Mouse (Mus musculus) erythroid progenitor cell, adult 5-6 weeks (primary cell): Measurements from ENCODE around the gene Clint1. TPM values are rescaled to one million over a fixed set of nuclear protein-coding genes. Genes with fewer than 3 reads are reported as not detected.
A peak's percentile ranks its signal among the peaks of the same experiment; 100 is the strongest.

ENCODE experiments used
- ATAC-seq: replicated peaks from 2 replicates; pipeline ENCODE4 v1.8.0; 2016; ENCODE audit warnings: moderate number of reproducible peaks, mild to moderate bottlenecking, moderate TSS enrichment, inconsistent platforms; ENCODE audit not compliant: poor library complexity, low FRiP score, severe bottlenecking
- total RNA-seq, 2 experiments: library from RNA; stranded (forward) in 1 of 2; stranded (reverse) in 1 of 2; fragments of 150-400 nt in 1 of 2; fragments of 186-747, 209-891 nt in 1 of 2; gene quantifications; 2 replicates each; pipeline versions ENCODE4 v1.2.3 to v1.2.4; 2015 to 2017; ENCODE audit warnings: low replicate concordance in 2 of 2

The Clint1 gene
- total RNA-seq (2015; ENCODE audit: low replicate concordance) (34.6 and 36.9 TPM in 2 replicates), total RNA-seq (2017; ENCODE audit: low replicate concordance) (32.9 and 46.5 TPM in 2 replicates)

DNA sequence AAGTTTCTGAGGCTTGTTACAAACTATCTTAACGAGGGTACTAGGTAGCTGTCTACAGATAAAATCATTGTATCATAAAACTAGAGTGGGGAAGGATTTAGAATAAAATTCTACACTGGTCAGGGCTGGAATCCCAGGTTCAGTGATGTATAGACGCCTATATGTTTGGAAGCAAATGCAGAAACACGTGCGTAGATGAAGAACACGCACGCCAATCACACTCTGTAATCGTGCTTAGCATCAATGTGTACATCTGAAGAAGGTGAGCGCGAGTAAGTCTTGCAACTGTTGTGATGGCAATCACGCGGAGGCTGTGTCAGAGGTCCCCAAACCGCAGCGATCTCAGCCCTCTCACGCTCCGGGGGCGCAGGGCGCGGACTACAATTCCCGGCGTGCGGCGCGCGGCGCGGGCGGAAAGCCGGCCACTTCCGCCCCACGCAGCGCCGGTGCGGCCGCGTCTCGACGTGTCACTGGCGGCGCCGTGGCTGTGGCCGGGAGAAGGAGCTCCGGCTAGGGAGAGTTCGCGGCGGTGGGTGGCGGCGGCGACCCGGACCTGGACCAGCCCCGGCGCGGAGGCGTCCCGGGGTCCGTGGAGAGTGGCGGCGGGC is at the start of gene Clint1:
Gene Clint1 (plus strand): TSS at position 536 of the 608 bp plus-strand sequence.
- peak; percentile 80 for ATAC-seq

DNA sequence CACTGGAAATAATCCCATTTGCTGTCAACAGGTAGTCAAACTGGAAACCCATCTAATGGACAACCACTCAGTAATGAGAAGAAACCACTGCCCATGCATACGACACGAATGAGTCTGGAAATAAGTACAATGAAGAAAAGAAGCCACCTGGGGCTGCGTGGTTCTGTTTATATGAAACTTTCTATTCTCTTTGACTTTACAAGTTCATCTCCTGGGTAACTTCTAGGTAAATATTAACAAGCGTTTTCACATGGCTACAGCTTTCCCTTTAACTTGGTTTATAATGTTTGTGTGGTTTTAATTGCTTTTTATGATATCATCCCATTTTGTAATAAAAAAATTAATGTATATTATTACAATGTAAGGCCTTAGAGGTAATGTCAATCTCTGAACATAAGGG is 47.8 kb upstream of the Clint1 start:
- no peak for ATAC-seq

DNA sequence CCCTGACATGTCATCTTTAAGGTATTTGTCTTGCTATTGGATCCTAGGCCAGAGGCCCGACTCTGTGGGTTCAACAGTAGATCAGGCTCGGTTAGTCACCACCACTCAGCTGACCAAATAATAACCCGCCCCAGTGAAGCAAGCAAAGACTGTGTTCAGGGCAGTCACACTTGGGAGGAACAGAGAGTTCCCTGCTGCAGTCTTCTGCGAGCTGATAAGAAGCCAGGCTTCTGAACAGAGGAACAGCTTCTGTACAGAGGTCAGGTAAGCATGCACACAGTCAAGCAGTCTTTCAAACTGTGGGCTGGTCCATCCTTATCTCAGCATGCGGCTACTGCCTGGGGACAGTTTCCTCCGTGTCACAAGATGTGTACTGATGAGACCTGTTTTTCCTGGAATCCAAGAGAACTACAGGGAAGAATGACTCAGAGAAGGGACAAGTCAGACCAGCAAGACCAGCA is 46.5 kb upstream of the Clint1 start:
- ATAC-seq: peak; percentile 86

GRCm38 (mm10) chr11:45805810-45806209 is 46.0 kb upstream of the Clint1 start:
- no peak for ATAC-seq

DNA sequence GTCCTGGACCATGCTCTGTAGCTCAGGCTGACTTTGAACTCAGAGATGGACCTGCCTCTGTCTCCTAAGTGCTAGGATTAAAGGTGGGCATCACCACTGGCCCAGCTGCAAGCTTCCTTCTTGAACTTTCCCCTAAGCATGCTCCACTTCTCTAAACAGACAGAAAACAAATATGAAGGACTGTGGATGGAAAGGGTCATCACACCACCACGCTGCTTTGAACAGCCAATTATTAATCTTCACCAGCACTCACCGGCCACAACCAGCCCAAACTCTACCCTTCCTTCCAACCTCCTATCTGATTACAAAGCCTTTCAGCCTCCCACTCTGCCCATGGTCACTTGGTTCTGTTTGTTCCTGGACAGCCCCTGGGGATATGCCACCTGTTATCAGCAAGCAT is 45.6 kb upstream of the Clint1 start:
- no peak for ATAC-seq

DNA sequence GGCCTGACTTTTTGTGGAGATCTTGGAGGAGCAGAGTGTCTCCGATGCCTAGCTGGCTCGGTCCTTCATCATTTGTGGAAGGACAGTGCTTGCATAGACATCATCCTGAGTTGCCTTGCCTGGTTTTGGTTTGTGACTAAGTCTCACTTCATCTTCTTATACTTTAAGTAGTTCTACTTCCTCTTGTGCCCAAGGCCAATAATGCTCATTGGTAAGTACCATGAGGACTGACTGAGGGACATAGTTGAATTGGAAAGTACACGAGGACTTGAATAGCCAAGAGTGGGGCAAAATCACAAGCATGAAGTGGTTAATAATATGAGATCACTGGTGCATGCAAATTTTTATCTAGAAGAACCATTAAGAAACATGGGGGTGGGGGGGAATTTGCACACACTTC is 45.0 kb upstream of the Clint1 start:
- no peak for ATAC-seq

GRCm38 (mm10) chr11:45807820-45808219 is 44.0 kb upstream of the Clint1 start:
- ATAC-seq: no peak

- ATAC-seq: no peak
Measured at GRCm38 (mm10) chr11:45809424-45809823, 42.4 kb upstream of the Clint1 start.

DNA sequence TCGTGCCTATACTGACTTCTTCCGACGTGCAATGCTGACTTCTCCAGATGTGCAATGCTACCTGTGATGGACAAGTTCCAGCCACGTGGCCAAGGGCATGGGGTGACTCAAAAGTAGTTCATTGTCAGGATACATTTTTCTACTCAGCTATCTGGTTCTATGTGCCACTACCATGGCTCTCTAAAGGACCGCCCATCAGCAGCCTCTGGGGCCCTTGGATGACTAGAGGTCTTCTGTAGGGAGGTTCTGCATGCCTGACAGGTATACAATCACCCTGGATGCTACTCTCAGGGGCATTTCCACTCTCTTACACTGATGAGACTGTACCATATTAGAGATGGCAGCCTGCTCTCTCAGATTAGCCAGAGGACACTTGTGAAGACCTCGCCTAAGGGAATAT is 41.8 kb upstream of the Clint1 start:
- no peak for ATAC-seq

GRCm38 (mm10) chr11:45810805-45811204 is 41.0 kb upstream of the Clint1 start:
- peak; percentile 81 for ATAC-seq

- ATAC-seq: no peak
Measured at GRCm38 (mm10) chr11:45815603-45816002, 36.2 kb upstream of the Clint1 start.

DNA sequence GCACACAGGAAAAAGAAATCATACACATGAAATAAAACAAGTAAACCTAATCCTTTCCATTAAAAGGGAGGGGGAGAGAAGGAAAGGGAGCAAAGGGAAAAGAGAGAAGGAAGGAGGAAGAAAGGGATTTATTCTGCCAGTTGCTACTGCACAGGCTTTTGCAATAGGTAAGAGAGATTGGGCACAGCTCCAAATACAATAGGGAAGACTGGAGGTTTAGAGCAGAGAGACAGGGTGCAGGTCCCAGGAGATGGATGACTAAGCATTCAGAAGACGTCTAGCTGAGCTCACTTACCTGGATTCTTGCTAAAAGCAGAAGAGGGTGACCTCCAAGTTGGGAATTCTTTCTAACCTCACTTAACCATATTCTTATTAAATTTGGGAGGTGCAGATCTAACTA is 35.1 kb upstream of the Clint1 start:
- ATAC-seq: no peak

GRCm38 (mm10) chr11:45817996-45818395 is 33.9 kb upstream of the Clint1 start:
- no peak for ATAC-seq

DNA sequence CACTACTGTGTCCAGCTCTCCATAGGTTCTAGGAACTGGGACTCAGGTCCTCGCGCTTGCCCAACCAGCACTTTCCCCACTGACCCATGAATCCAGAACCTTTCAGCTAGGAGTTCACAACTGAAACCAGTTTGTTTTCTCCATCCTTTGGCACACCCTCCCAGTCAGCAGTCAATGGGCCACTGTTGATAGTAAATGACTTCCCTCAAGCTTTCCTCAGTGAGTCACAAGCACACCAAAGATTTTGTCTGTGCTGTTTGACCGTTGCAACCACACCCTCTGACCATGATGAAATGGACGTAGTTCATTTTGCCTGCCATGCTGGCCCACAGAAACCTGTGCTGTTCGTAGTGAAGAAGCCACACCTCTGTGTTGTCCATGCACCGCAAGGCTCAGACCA is 30.9 kb upstream of the Clint1 start:
- ATAC-seq: no peak

DNA sequence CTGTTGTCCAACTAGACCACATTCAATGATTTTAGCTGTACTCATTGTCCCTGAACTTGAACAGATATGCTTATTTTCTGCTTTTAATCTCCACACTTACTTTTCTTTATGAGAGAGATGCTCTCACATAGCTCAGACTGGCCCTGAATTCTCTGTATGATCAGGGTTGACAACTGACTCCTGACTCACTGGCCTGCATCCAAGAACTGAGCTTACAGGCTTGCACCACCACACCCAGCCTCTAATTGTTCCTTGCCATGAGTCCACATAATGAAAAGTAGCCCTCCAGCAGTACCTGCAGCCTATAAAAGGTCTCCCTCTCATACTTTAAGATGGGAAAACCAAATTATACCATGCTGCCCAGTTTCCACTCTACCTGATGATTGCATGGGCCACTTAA is 21.7 kb upstream of the Clint1 start:
- ATAC-seq: no peak

- ATAC-seq: no peak
Measured at GRCm38 (mm10) chr11:45830743-45831310, 21.0 kb upstream of the Clint1 start.

- ATAC-seq: no peak
Measured at GRCm38 (mm10) chr11:45831476-45832143, 20.2 kb upstream of the Clint1 start.

DNA sequence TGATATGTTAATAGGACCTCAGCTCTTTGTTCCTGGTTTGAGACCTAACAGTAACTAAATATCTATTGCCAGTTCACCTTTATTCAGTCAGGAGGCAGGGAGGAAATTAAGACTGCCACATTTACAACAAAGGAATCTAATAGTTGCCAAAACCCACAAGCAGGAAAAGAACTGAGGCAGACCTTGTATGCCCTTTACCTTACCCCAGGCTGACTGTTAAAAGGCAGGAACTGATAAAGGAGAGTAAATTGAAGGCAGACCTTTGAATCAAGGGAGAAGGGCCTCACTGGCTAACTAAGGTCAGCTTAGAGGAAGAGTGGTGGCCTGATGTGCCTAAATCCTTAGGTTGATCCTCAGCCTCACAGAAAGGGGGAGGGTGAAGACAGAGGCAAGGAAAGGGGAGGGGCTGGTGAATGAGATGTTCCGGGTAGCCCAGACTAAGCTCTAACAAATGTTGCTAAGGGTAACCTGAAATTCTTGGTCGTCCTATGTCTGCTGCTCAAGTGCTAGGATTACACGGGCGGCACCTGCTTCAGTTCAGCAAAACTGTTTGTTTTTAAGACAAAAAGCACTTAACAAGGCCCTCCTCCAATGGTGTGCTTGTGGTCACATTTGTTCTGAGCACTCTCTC is 16.1 kb upstream of the Clint1 start:
- no peak for ATAC-seq

GRCm38 (mm10) chr11:45837257-45837817 is 14.5 kb upstream of the Clint1 start:
- no peak for ATAC-seq

- ATAC-seq: no peak
Measured at GRCm38 (mm10) chr11:45838450-45838849, 13.4 kb upstream of the Clint1 start.
